Mouse (Mus musculus) layer of hippocampus, adult 2 months (tissue): ENCODE results near the gene Cox14. TPM values are rescaled to one million over a fixed set of nuclear protein-coding genes. Genes with fewer than 3 reads are reported as not detected.
A peak's percentile ranks its signal among the peaks of the same experiment; 100 is the strongest.

Experiments used
- DNase-seq, 2 experiments: peaks; one replicate each; pipeline ENCODE4 v3.0.0; 2022; ENCODE audit warnings: low spot score in 2 of 2
- H3K27ac ChIP-seq: fragments of 200-600 bp; 2 replicates; pipeline ENCODE4 v1.8.1; 2022
- H3K4me3 ChIP-seq: fragments of 200-600 bp; 2 replicates; pipeline ENCODE4 v1.8.1; 2022; ENCODE audit warnings: mild to moderate bottlenecking
- CTCF ChIP-seq: fragments of 200-600 bp; conservative IDR thresholded peaks from 2 replicates; pipeline ENCODE4 v1.8.1; 2022; ENCODE audit warnings: antibody characterized with exemption, mild to moderate bottlenecking, moderate library complexity
- long read RNA-seq, 2 experiments: library from polyadenylated mRNA; stranded (forward); transcript quantifications; one replicate each; pipeline ENCODE4 v2.0.0; 2021; ENCODE audit warnings: borderline mapping rate in 2 of 2
- total RNA-seq, 2 experiments: library from RNA; stranded (reverse); gene quantifications; 2 replicates each; pipeline ENCODE4 v1.2.3; 2021

Cox14 gene
- total RNA-seq = 100 to 1,000 TPM; 113 to 125 TPM
- long read RNA-seq, experiment 1, transcript Cox14-201 (2 exons, 723 nt) = major isoform, 161 of 185 reads
- long read RNA-seq, experiment 1, partial matches to known transcripts = 0 of 185 reads
- long read RNA-seq, experiment 1, other reads (novel, unspliced or antisense) = 24 of 185 reads
- long read RNA-seq, experiment 2, transcript Cox14-201 (2 exons, 723 nt) = major isoform, 209 of 225 reads
- long read RNA-seq, experiment 2, partial matches to known transcripts = 11 of 225 reads
- long read RNA-seq, experiment 2, other reads (novel, unspliced or antisense) = 5 of 225 reads

GRCm38 (mm10) chr15:99725341-99726155, at the start of gene Cox14:
Gene Cox14 (plus strand): TSS chr15:99725618.
- DNase-seq = peak; percentile 95 to 98
- Histone ChIP-seq H3K4me3 (peak within 1 kb of the TSS; percentile 88), H3K27ac (peak within 1 kb of the TSS; percentile 94)
- peak; percentile 85 for TF ChIP-seq CTCF

GRCm38 (mm10) chr15:99677089-99677488, 48.3 kb upstream of the Cox14 start:
- Histone ChIP-seq H3K27ac (no peak overlapping the region; the same call in 1 of the 2 replicates), H3K4me3 (no peak overlapping the region)
- DNase-seq = peak in 1 of 2 experiments; percentile 22
- no peak for TF ChIP-seq CTCF

GRCm38 (mm10) chr15:99678063-99678800, 47.2 kb upstream of the Cox14 start:
- H3K4me3 ChIP-seq = no peak overlapping the region
- peak in 1 of 2 experiments; percentile 34 for DNase-seq
- H3K27ac ChIP-seq = no peak overlapping the region
- peak; percentile 71 for TF ChIP-seq CTCF

- H3K4me3 ChIP-seq = no peak overlapping the region
- DNase-seq = no peak
- no peak for TF ChIP-seq CTCF
- H3K27ac ChIP-seq = no peak overlapping the region
These were observed 46.4 kb upstream of the Cox14 start for GRCm38 (mm10) chr15:99679008-99679407.

GRCm38 (mm10) chr15:99682880-99683279, 42.5 kb upstream of the Cox14 start:
- DNase-seq = no peak
- H3K27ac ChIP-seq = no peak overlapping the region
- TF ChIP-seq CTCF = peak; percentile 67

GRCm38 (mm10) chr15:99684156-99684555, 41.3 kb upstream of the Cox14 start:
- Histone ChIP-seq H3K27ac (no peak overlapping the region), H3K4me3 (no peak overlapping the region)
- no peak for DNase-seq
- no peak for TF ChIP-seq CTCF

More at GRCm38 (mm10) chr15:99682880-99683279, 42.5 kb upstream of the Cox14 start:
- no peak overlapping the region for H3K4me3 ChIP-seq

GRCm38 (mm10) chr15:99688712-99689111, 36.7 kb upstream of the Cox14 start:
- DNase-seq = peak; percentile 63 to 64
- Histone ChIP-seq H3K4me3 (no peak overlapping the region), H3K27ac (no peak overlapping the region)
- peak; percentile 95 for TF ChIP-seq CTCF

GRCm38 (mm10) chr15:99690924-99691323, 34.5 kb upstream of the Cox14 start:
- no peak for DNase-seq
- Histone ChIP-seq H3K27ac (no peak overlapping the region), H3K4me3 (no peak overlapping the region)
- no peak for TF ChIP-seq CTCF

- TF ChIP-seq CTCF = no peak
- DNase-seq = no peak
These were observed 33.4 kb upstream of the Cox14 start for GRCm38 (mm10) chr15:99691976-99692375.

GRCm38 (mm10) chr15:99697309-99697708, 28.1 kb upstream of the Cox14 start:
- DNase-seq = no peak
- Histone ChIP-seq H3K4me3 (no peak overlapping the region), H3K27ac (no peak overlapping the region)
- no peak for TF ChIP-seq CTCF

More at GRCm38 (mm10) chr15:99691976-99692375, 33.4 kb upstream of the Cox14 start:
- Histone ChIP-seq H3K27ac (no peak overlapping the region), H3K4me3 (no peak overlapping the region)

- Histone ChIP-seq H3K27ac (peak overlapping the region; percentile 47; the same call in 1 of the 2 replicates), H3K4me3 (no peak overlapping the region)
- TF ChIP-seq CTCF = no peak
- DNase-seq = peak in 1 of 2 experiments; percentile 29
These were observed 26.8 kb upstream of the Cox14 start for GRCm38 (mm10) chr15:99698533-99699085.

- Histone ChIP-seq H3K4me3 (no peak overlapping the region), H3K27ac (no peak overlapping the region)
- peak in 1 of 2 experiments; percentile 8 for DNase-seq
- TF ChIP-seq CTCF = no peak
These were observed 25.7 kb upstream of the Cox14 start for GRCm38 (mm10) chr15:99699715-99700114.
